Mouse (Mus musculus): ENCODE measurements around the gene Fancm. TPM values are rescaled to one million over a fixed set of nuclear protein-coding genes. Genes with fewer than 3 reads are reported as not detected.
"Not testable (repeated sequence)": the region's sequence is repeated elsewhere in the genome, so short reads cannot be mapped to it uniquely, and the experiment has no call there.

The Fancm gene
- total RNA-seq (2015) (19.7 and 21.3 TPM in 2 replicates), total RNA-seq (2017) (17.4 and 18.4 TPM in 2 replicates)

DNA sequence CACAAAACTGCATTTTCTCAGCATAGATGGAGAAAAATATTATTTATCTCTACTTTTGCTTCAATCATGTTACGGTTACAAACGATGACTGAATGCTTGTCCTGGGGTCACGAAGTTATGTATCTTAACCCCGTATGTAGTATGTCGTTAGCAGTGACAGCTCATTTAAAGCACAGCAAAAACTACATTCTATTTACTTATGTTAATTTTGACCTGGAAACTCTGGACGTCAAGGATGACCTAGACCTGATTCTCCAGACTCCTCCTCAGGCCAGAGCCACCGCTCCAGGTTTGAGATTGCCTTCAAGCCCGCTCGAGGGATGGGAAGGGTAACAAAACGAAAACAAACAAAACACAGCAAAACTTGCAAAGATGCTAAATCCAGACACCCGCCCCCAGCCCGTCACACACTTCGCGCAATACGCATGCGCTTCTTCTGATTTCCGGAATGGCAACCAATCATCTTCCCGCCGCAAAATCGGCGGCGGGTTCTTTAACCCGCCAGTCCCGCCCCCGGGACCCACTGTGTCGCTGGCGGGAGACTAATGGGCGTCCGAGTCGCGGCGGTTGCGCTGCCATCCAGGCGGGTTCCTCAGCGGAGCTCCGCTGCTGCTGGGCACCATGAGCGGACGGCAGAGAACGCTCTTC, at the start of gene Fancm:
Gene Fancm (plus strand): TSS at position 519 of the 648 bp plus-strand sequence.
- ATAC-seq (replicated peaks; ENCODE audit: poor library complexity): peak; percentile 60

DNA sequence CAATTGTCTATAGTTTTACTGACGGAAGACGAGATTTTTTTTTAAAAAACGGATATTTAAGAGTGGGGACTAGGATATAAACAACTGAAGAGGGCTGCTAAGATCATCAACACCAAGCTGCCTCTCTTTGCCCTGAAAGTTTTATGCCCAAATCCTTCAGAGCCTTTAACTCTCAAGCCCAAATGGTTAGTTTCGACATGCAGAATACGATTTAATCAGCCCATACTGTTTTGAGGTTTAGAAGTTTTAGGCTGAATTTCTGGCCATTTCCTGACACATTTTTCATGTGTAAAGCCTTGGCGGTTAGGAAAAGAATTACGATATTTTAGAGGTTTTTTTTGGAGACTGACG, 39.6 kb upstream of the Fancm start:
- peak; percentile 7; the same call in 1 of the 2 replicates for ATAC-seq (replicated peaks; ENCODE audit: poor library complexity)

DNA sequence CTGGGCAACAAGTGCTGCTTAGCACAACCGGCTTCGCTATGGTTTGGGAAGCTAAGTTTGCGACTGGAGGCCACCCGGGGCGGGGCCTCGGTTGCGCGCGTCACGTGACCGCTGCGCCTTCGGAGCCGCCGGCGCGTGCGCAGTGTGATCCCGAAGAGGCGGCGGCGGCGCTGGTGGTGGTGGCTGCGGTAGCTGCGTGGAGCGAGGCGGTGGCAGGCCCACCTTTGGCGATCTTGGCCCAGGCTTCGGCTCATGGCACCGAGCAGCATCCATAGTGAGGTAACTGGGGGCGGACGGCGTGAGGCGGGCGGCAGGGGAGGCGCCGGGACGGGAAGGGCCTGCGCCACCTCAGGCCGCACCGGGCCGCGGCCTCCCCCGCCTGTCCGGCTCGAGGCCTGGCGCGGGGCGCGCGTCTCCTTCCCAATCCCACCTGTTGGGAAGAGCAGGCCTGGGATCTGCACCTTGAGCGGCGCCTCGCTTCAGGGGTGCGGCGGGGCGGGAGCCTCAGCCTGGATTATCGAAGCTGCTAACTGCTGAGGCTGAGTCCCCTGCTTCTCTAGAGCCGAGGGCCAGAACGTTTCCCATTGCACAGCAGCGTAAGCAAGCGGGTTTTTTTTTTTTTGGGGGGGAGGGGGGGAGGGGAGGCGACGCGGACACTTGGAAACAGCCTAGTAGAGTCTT, 39.1 kb upstream of the Fancm start, which contains the start of gene Prpf39:
Gene Prpf39 (plus strand): TSS at position 144 of the 681 bp plus-strand sequence.
- ATAC-seq (replicated peaks; ENCODE audit: poor library complexity): peak; percentile 71

DNA sequence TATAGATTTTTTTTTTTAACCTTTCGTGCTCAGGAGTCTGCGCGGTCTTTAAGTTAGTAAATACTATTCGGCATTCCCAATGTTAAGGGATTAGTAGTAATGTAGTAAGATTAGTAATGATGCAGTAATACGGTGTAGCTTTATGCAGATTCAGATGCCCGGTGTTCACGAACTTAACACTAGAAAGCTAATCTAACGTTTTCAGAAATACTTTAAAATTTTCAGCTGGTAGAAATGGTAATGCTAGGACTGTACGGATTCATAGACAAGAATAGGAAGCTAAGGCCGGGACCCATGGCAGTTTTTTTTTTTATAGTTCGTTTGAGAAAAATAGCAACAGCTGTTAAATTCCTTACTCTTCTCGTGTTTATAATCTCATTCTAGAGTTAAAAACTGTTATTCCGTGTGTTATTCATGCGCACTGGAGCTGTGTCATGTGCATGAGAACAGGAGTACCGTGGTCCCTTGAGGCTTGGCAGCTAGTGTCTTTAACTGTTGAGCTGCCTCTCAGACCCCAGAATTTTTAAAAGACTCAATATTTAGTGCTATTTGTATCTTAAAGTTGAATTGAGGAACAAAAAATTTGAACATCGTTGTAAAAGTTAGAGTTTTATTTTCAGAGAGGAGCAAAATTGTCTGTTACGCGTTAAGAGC, 38.4 kb upstream of the Fancm start:
- ATAC-seq (replicated peaks; ENCODE audit: poor library complexity): 0 out of 2 replicates have a peak, but pooled peaks have one; percentile 29

DNA sequence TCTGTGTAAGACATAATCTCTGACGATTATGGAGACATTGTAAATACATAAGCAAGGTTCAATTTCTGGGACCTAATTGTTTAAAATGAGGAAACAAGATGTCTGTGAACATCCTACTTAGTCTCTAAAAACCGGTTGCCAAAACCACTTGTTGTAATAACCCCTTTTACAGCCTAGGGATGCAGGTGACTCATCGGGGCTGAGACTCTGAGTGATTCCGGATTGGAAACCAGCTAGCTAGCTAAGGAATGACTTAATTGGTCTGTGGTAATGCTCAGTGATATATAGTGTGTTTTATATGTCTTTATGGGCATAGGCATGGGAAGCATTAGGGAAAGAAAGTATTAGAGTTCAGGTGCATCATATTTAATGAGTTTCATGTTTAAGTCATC, 37.9 kb upstream of the Fancm start:
- ATAC-seq (replicated peaks; ENCODE audit: poor library complexity): peak; percentile 72

DNA sequence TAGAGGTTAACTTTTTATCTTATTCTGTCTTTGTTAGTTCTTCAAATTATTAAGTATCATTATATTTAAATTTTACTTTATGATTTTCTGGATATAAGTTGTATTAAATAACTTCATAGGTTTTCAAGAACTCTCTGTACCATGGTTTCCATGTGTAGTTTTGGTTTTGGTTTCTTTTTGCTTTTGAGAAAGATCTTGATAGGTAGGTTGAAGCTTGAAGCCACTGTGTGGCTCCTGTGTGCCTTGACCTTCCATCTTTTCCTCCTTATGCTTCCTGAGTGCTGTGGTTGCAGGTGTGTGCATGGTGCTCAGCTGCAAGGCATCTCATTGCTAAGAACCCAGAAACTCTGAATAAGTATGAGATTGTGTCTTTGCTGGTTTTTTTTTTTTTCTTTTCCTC, 26.6 kb upstream of the Fancm start:
- no peak for ATAC-seq (replicated peaks; ENCODE audit: poor library complexity)

DNA sequence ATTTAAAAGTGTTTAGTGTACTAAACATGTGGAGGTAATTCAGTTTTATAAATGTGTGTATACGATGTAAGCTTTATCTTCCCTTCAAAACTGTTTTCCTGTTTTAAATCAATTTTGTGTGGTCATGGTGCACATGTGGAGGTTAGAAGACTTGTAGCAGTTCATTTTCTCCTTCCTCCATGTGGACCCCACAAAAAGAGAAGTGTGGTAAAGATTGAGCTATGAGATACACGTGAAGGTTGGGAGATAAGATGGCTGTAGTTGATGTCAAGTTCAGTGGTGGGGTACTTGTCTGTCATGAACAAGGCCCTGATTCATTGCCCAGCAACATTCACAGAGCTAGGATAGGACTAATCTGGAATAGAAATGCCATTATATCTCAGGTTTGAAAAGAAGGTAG, 17.2 kb upstream of the Fancm start:
- peak; percentile 39; the same call in 1 of the 2 replicates for ATAC-seq (replicated peaks; ENCODE audit: poor library complexity)

DNA sequence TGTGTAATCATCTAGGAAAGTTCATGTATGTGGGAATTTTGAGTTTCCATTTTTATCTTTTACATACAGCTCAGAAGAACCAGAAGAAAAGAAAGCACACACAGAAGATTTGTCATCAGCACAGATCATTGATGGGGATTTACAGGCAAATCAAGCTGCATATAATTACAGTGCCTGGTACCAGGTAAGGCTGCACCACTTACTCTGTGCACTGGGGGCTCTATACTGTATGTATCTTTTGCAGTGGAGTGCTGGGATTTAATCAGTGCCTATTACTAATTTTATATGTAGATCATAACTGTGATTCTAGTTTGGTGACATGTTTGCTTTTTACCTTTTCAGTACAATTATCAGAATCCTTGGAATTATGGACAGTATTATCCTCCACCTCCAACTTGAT, 14.3 kb upstream of the Fancm start:
- ATAC-seq (replicated peaks; ENCODE audit: poor library complexity): peak; percentile 36; the same call in 1 of the 2 replicates

DNA sequence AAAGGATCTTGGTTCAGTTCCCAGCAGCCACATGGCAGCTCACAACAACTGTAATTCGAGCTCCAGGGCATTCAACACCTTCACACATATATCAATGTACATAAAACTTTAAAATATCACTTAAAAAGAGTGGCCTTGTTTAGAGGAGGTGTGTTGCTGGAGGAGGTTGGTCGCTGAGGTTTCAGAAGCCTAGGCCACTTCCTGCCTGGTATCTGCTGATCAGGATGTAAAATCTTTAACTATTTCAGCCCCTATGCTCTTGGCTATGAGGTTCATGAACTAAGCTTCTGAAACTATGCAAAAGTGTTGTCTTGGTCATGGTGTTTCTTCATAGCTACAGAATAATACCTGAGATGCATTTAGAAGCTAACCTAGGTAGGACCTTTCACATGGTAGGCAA, 10.2 kb upstream of the Fancm start:
- peak; percentile 85 for ATAC-seq (replicated peaks; ENCODE audit: poor library complexity)

DNA sequence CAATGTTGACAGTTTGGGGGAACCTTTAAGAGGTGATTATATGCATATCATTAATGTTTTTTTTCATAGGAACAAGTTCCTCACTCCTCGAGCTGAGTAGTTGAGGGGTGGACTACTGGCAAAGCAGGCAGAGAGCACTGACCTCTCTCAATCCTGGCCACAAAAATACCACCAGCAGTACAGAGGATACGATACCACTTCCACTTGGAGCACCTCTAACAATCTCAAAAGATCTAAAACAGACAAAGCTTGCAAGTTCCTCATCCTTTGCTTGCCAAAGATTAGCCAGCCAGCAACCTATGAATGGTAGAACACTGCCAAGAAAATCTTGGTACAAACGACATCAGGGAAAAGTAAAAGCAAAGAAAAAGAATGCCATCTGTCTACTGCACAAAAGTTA, 9.2 kb upstream of the Fancm start:
- no peak; the same call in 1 of the 2 replicates for ATAC-seq (replicated peaks; ENCODE audit: poor library complexity)

DNA sequence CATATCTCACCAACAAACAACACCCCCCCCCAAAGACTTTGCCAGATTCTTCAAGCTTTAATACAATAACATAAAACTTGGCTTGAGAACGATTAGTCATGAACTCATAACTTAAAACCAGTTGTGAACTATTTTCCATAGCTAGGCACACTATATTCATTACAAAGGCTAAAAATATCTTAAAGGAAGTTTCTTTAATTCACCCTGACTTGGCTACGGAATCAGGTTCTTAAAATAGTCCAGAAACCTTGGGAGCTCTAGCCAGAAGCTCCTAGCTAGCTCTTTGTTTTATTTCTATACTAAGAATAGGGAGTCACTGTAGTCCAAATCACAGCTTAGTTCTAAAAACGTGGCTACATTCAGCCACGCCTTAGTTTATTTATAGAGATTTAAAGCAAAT, 7.0 kb upstream of the Fancm start:
- no peak for ATAC-seq (replicated peaks; ENCODE audit: poor library complexity)

DNA sequence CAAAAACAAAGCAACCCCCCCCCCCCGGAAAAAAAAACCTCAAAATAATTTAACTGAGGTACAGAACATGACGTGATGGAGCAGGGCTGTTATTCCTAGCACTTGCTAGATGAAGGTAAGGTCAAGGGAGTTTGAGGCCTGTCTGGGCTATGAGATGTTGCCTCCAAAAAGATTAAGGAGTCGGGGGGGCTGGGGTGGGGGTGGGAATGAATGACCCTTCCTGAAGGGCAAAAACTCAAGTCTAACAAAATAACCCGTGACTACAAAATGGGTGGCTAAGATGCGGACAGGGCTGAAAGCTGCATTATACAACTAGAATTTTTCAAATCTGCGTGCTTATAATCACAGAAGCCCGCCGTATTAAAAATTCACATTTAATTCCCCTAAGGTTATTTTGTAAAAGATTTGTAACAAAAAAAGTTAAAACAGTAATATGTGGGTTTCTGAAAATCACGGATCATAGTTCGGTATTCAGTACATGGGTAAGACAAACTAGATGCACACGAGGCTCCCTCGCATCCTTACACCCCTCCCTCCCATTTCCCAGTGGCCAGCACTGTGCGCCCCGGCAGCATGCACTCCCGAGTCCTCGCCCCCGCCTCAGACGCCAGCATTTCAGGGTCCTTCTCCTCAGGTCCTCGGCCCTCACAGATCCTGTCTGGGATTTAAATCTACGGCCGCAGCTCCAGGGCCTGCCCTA, 2.3 kb upstream of the Fancm start:
- ATAC-seq (replicated peaks; ENCODE audit: poor library complexity): peak; percentile 9

DNA sequence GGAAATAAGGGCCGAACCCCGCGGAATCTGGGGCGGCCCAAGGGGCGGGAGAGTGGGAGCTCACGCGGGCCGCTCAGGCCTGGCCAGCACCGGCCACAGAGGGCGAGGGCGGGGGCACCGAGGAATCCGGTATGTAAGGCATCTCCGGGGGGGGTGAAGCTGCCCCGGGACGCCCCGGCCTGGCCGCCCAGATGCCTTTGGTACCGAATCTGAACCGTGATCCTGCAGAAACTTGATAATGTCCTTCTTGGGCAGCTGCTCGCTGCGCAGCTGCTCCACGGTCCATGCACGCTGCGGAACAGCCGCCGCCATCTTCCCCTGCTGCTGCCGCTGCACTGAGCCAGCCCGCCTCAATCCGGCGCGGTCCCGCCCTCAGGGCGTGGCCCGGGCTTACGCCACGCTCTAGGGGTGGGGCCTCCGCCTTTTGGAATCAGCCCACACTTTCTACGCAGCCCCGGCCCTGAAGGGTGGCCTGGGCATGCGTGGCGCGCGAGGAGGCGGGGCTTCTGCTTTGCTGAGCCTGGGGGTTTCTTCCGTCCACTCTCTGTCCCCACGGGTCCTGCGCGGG, 1.7 kb upstream of the Fancm start, which contains the start of gene Fkbp3:
Gene Fkbp3 (minus strand): TSS at position 397 of the 568 bp plus-strand sequence.
- ATAC-seq (replicated peaks; ENCODE audit: poor library complexity): peak; percentile 83

DNA sequence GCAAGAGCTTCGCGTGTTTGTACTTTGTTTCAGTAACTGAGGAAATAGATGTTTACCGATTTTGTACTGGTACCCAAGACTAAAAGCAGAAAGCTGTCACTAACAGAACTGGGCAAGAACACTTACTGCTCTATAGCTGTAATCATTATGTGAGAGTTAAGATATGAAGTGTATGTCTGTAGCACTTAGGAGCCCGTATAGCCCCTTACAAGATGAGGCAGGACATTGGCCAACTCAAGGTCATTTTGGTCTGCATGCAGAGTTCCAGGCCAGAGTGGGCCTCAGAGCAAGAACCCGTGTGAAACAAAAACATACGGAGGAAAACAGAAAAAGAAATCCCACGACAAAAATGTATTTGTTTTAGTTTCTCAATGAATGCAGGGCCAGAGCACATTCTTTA, 752 bp upstream of the Fancm start:
- no peak for ATAC-seq (replicated peaks; ENCODE audit: poor library complexity)

DNA sequence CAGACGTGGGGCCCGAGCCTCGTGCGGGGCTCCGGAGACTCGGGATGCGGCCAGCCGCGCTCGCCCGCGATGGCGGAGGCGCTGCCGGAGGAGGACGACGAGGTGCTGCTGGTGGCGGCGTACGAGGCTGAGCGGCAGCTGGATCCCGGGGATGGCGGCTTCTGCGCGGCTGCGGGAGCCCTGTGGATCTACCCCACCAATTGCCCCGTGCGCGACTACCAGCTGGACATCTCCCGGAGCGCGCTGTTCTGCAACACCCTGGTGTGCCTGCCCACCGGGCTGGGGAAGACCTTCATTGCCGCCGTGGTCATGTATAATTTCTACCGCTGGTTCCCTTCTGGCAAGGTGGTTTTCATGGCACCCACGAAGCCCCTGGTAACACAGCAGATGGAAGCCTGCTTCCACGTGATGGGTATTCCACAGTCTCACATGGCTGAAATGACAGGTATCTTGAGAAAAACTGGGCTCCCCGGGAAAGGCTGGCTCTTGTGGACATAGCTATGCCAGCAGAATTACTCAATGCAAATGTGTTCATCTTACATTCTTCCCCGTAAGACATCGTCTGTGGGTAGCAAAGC, 419 bp downstream of the Fancm start:
- ATAC-seq (replicated peaks; ENCODE audit: poor library complexity): peak; percentile 10

DNA sequence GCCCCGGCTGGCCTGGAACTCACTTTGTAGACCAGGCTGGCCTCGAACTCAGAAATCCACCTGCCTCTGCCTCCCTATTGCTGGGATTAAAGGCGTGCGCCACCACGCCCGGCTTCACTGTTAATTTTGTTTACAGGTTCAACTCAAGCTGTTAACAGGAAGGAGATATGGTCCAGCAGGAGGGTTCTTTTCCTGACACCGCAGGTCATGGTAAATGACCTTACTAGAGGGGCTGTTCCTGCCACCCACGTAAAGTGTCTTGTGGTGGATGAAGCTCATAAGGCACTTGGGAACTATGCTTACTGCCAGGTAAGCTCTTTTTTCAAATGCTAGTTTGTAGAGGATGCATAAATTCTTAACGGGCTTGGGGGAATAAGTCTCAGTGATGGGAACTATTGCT, 1.5 kb downstream of the Fancm start:
- no peak for ATAC-seq (replicated peaks; ENCODE audit: poor library complexity)

DNA sequence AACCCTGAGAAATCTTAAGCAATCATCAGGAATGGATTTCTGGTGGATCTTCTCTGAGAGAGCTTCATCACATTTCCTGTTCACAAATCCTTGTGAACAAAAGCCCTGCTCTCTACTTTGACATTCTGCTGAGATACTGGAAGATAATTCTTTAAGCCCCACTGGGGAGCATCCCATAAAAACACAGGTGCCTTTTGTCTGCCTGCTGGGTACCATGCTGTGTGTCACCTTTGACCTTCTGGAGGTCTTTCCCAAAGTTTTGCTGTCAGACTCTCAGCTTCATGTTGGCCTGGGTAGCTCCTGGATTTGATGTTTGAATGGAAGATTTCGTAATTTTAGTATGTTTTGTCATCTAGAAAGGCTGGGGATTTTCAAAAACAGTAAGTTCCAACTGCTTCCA, 33.3 kb downstream of the Fancm start:
- no peak for ATAC-seq (replicated peaks; ENCODE audit: poor library complexity)

DNA sequence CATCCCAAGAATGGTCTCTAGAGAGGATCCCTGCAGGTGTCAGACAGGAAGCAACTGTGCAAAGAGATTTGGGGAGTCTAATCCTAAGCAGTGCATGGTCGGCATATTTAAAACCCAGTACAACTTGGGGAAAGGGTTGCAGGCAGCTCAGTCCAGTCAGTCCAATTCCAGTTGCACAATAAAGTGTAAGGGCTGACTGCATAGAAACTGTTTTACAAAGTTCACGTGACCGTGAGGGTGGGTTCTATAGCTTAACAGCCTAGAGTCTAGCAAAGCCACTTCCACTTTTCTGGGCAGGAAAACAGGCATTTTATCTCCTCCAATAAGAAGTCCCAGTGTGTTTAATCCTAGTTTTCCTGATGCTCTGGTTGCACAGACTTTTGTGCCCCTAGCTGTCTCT, 36.1 kb downstream of the Fancm start:
- ATAC-seq (replicated peaks; ENCODE audit: poor library complexity): peak; percentile 88

DNA sequence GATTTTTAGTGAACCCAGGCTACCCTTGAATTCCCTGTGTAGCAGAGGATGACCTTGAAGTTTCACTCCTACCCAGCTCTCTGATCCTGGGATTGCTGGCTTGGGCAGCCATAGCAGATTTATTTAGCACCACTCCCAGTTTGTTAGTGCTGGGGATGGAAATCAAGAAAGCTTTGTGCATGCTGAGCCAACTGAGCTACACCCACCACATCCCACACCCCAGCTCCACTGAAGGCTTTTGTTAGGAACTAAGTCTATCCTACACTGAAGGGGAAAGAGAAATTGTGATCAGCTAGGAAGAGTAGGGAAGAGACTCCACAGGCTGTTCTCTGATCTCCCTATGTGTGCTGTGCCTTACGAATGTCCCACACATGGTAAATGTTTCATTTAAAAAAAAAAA, 37.4 kb downstream of the Fancm start:
- no peak for ATAC-seq (replicated peaks; ENCODE audit: poor library complexity)

DNA sequence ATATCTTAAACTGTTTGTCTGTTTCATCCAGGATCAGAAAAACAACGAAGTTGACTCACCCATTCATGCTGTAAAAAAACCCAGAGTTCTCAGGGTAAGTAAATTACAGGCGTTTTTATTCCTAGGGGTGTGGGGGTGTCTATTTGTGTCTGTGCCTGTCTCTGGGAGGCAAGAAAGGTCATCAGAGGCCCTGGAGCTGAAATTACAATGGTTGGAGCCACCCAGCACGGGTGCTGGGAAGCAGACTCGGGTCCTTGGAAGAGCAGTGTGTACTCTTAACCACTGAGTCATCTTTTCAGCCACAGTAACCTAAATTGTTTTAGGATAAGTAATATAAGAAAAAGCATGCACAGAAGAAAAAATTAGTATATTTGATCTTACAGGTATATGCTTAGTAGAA, 38.5 kb downstream of the Fancm start:
- ATAC-seq (replicated peaks; ENCODE audit: poor library complexity): no peak

DNA sequence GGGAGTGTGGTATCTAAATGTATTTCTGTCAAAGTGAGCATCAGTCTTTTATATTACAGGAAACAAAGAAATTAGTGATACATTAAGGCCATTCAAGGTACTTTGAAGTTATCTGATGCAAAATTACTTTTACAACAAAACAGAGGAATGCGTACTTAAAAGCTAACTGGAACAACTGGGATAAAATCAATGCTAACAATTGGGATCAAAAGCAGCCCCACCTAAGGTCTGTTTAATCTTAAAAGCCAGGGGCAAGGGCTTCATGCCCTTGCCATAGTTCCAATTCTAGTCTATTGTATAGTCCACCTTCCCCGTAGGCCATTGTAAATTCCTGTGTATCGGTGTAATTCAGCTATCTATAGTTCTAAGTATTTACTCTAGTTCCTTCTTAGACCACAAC, 39.6 kb downstream of the Fancm start:
- not testable (repeated sequence) for ATAC-seq (replicated peaks; ENCODE audit: poor library complexity)

All from megakaryocyte progenitor cell, adult 5-6 weeks (primary cell).